Mouse (Mus musculus) embryo, embryonic 11 days (tissue): ENCODE measurements around the gene Gm4513.
"Not testable (repeated sequence)": the region's sequence is repeated elsewhere in the genome, so short reads cannot be mapped to it uniquely, and the experiment has no call there.

Experiments
- DNase-seq: peaks from one replicate; pipeline ENCODE4 v3.0.0-alpha.2; 2015

The Gm4513 gene

DNA sequence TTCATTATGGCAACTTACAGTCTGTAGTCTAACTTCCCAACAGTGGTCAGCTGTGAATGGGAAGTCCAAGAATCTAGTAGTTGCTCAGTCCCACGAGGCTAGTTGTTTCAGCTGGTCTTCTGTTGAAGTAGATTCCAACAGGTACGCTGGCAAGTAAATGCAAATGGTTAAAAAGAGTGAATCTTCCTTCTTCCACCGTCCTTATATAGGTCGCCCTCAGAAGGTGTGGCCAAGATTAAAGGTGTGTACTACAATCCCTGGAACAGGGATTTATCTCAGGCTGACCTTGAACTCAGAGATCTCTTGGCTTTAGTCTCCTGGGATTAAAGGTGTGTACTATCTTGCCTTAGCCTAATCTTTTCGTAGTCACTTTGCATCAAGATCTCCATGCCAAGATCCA lies at the start of gene Gm4513:
Gene Gm4513 (minus strand): TSS at position 101 of the 400 bp plus-strand sequence.
- DNase-seq = not testable (repeated sequence)

DNA sequence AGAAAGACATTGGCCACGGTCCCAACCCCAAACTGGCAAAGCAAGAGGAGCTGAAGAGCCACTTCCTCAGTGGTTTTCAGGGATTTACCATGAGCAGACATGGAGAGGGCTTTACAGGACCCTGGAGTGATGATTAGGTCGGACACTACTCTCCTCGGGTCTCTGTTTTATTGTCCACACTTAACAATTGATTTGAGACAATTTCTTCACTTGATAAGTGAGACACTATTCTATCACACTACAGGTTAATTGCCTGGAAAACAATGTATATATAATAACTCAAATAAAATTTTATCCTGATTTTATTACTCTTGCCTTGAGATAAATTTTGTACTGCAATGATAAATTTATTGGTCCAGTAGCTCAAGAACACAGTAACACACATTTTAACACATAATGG lies 22.7 kb downstream of the Gm4513 start, which contains the start of gene Gm4141:
Gene Gm4141 (minus strand): TSS at position 101 of the 400 bp plus-strand sequence.
- DNase-seq = not testable (repeated sequence)

DNA sequence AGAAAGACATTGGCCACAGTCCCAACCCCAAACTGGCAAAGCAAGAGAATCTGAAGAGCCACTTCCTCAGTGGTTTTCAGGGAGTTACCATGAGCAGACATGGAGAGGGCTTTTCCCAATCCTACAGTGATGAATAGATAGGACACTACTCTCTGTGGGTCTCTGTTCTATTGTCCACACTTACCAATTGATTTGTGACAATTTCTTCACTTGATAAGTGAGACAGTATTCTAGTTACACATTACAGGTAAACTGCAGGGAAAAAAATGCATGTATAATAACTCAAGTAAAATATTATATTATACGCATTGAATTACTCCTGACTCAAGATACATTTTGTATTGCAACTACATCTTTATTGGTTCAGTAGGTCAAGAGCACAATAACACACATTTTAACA lies 53.2 kb downstream of the Gm4513 start, which contains the start of gene Gm5726:
Gene Gm5726 (minus strand): TSS at position 101 of the 400 bp plus-strand sequence.
- DNase-seq = not testable (repeated sequence)
